Mouse (Mus musculus): Measurements from ENCODE around the gene Tmbim6. TPM values are rescaled to one million over a fixed set of nuclear protein-coding genes. Genes with fewer than 3 reads are reported as not detected.

Gene Tmbim6
- total RNA-seq (2021), result 100 to 1,000 TPM; 359 to 374 TPM
- long read RNA-seq, transcript Tmbim6-201 (10 exons, 2,452 nt), result major isoform, 450 of 621 reads
- long read RNA-seq, transcript Tmbim6-202 (10 exons, 944 nt), result minor isoform, 108 of 621 reads
- long read RNA-seq, transcript Tmbim6-206 (11 exons, 1,148 nt), result minor isoform, 7 of 621 reads
- long read RNA-seq, partial matches to known transcripts, result 38 of 621 reads
- long read RNA-seq, other reads (novel, unspliced or antisense), result 12 of 621 reads

GRCm38 (mm10) chr15:99392486-99393385 lies at the start of gene Tmbim6:
Tmbim6 (plus strand) TSS chr15:99392882.
- DNase-seq (ENCODE audit: low spot score in 2 of 2), result peak; percentile 99 to 100

DNA sequence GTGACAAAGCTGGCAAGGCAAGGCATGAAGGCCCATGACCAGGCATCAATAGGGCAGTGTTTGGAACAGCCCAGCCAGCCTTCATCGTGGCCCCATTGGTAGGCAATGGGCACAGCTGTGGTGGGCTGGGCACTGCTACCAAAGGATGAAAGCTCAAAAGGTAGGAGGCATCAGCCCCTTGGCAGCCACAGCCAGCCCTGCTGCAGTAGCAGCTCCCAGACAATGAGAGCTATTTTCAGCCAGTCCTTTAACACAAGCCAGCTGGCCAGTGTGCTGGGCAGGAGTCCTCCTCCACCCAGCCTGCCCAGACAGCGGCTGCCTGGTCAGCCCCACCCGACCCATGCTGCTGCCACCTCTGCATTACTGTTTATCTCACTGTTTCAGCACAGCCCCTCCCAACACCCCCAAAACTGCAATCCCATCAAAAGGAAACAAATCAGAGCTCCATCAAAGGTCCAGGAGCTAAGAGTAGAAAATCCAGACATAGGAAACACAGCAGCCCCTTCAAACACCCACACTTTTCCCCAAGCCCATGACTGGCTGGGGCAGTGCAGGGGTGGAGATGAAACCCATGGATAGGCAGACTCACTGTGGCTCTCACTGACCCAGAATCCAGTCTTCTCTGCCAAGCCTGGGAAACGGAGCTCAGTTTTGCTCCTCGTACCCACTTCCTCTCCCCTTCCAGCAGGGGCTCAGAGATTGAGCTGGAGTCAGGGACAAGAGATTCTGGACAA lies 49.1 kb upstream of the Tmbim6 start:
- DNase-seq (ENCODE audit: low spot score in 2 of 2), result peak; percentile 59 to 64

DNA sequence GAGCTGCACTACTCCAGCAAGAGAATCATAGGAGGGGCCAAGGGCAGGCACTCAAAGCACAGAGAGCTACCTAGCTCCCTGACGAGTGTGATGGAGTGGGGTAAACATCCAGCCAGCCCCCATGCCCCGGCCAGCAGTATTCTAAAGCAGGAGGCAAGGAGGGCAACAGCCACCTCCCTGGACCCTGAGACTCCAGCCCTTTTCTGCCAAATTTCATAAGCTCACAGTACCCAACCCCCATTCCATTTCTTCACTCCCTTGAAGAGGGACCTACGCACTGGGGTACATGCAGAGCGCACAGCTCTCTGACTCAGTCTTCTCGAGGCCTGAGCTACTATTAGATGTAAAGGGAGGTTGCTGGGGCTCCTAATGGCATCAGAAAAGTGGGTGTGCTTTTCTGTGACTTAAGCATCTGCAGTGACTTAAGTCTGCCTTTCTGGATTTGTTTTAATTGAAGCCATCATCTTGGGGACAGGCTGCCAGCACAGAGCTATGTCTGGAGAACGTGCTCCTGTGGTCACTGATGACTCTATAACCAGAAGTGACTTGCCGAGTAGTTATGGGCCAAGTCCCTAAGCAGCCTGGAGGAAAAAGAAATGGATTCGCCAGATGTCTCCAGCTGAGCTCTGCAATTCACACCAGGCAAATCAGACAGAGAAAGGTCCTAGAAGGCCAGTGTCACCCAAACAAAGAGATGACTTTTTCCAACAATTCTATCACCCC lies 48.4 kb upstream of the Tmbim6 start:
- DNase-seq (ENCODE audit: low spot score in 2 of 2), result no peak

DNA sequence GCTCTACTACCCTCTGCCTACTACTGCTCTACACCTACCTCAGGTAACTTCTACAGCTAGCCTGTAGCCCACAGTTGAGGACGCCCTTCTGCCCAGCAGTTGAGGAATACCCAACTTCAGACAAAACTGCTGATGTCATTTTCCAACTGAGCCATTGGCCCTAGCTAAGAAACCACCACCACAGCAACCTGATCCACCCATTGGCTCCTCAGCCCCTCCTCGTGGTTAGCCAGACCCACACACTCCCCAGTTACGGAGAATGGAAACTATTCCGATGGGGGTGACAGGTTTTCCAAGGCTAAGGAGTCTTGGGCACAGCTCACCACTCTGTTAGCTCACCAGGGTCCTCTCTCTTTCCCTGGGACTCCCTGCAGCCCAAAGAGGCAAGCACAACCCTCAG lies 47.7 kb upstream of the Tmbim6 start:
- no peak for DNase-seq (ENCODE audit: low spot score in 2 of 2)

DNA sequence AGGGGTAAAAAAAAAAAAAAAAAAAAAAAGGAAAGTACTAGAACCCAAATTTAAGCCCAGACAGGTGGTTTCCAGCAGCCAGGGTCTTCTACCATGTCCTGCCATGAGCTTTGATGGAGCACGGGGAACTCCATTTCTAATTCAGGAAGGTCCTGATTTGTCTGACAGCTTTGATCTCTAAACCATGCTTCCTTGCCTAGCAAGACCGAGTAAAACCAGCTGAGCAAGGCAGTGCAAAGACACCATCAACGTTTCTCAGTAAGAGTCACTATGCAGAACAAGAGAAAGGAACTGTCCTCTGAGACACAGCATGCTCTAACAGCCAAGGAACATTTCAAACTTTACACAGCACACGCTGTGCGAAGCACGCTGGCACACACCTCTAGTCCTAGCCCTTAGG lies 41.1 kb upstream of the Tmbim6 start:
- no peak for DNase-seq (ENCODE audit: low spot score in 2 of 2)

- DNase-seq (ENCODE audit: low spot score in 2 of 2), result no peak
These were observed 40.4 kb upstream of the Tmbim6 start for GRCm38 (mm10) chr15:99352306-99352705.

DNA sequence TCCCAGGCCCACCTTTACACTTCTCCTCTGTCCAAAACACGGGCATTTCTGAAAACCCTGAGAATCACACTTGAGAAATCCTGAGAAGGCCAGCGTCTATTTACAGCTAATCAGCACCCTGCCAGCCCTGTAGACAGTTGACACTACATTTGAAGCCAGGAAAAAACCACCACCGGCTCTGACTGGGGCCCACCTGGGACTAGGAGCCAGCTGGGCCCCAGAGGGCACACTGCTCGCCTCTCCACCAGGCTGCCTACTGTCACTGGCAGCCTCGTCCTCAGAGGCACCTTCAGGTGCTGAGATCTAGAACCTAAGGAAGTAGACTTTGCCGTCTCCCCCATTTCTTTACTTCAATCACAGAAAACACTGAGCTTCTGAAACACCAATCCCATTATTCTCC lies 37.0 kb upstream of the Tmbim6 start:
- DNase-seq (ENCODE audit: low spot score in 2 of 2), result no peak

GRCm38 (mm10) chr15:99356462-99356861 lies 36.2 kb upstream of the Tmbim6 start:
- no peak for DNase-seq (ENCODE audit: low spot score in 2 of 2)

DNA sequence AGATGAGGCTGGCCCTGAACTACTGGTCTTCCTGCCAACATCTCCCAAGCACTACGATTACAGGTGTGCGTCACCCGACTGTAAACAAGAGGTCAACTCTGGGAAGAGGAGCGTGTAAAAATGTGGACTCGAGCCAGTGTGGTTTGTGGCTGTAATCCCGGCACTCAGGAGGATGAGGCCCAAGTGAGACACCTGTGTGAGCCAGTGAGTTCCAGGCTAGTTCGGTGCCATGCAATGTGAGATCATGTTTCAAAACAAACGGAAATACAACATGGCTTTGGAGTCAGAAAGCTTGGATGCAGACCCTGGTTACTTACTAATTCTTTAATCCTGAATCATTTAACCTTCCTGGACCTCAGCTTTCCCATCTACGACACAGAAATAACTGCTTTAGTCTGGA lies 33.7 kb upstream of the Tmbim6 start:
- no peak for DNase-seq (ENCODE audit: low spot score in 2 of 2)

- DNase-seq (ENCODE audit: low spot score in 2 of 2), result no peak
These were observed 28.6 kb upstream of the Tmbim6 start for GRCm38 (mm10) chr15:99364022-99364530.

- DNase-seq (ENCODE audit: low spot score in 2 of 2), result no peak
These were observed 27.8 kb upstream of the Tmbim6 start for GRCm38 (mm10) chr15:99364921-99365320.

DNA sequence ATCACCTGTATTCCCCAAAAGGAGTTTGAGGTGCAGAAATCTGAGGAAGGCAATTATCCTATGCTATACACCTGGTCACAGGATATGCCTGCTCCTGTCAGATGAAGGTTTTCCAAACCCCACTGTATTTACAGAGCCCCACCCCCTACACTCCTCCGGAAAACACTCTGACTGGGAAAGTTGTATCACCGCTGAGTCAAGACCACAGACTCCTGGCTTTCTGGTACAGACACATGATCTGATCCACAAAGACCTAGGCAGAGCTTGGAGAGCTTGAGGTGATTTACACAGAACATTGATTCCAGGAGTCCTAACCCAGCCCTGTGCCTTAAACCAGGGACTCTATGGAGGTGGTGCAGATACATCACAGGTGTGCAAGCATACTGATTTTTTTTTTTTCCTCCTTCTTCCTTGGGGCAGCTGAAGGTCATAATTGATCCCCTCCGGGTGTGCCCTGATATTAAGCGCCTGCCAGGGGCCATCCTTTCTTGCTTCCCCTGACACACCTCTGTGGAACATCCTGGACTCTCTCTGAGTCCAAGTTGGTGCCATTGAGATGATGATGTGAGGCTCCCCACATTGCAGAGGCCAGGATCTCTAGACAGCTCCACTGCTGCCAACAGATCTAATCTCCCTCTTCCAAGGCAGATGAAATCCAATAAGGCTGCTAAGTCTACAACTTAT lies 24.0 kb upstream of the Tmbim6 start:
- no peak for DNase-seq (ENCODE audit: low spot score in 2 of 2)

GRCm38 (mm10) chr15:99369391-99370171 lies 23.1 kb upstream of the Tmbim6 start:
- DNase-seq (ENCODE audit: low spot score in 2 of 2), result no peak

DNA sequence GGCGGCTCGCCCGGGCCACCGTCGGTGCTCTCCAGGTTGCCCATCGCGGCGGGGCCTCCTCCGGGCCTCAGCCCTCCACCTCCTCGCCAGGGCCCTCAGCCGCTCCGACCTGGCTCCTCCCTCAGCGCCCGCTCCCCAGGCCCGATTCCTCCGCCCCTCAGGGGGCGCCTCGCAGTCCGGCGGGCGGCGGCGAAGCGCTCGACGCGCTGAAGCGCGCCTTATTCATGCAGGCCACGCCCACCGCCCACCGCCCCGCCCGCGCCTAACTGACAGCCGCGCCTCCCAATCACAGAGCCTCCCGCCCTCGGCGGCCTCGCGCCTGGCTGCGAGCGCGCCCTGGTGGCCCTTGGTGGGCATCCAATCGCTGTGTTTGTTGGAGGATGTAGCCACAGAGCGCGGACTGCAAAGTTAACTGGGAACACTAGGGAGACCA lies 22.4 kb upstream of the Tmbim6 start, which contains the start of gene Fmnl3:
TSS of gene Fmnl3 (minus strand) at position 224 of the 433 bp plus-strand sequence.
- peak; percentile 91 to 97 for DNase-seq (ENCODE audit: low spot score in 2 of 2)

- no peak for DNase-seq (ENCODE audit: low spot score in 2 of 2)
These were observed 20.9 kb upstream of the Tmbim6 start for GRCm38 (mm10) chr15:99371526-99372340.

GRCm38 (mm10) chr15:99372761-99373160 lies 19.9 kb upstream of the Tmbim6 start:
- DNase-seq (ENCODE audit: low spot score in 2 of 2), result no peak

- no peak for DNase-seq (ENCODE audit: low spot score in 2 of 2)
These were observed 17.6 kb upstream of the Tmbim6 start for GRCm38 (mm10) chr15:99375036-99375435.

- no peak for DNase-seq (ENCODE audit: low spot score in 2 of 2)
These were observed 17.1 kb upstream of the Tmbim6 start for GRCm38 (mm10) chr15:99375581-99375980.

DNA sequence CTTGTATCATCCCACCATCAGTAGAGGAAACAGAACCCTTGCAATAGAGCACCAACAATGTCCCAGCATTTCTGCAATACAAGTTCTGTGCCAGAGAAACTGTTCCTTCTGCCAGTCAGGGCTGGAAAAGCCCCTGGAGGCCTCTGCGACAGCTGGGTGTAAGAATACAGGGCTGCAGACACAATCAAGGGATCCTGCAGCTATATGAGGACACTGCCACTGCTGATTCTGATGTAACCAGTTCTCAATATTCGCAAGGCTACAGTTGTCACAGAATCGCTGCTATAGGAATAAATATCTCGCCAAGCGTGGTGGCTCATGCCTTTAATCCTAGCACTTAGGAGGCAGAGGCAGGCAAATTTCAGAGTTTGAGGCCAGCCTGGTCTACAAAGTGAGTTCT lies 16.4 kb upstream of the Tmbim6 start:
- no peak for DNase-seq (ENCODE audit: low spot score in 2 of 2)
